Mouse (Mus musculus): Measurements from ENCODE around the gene Ntn1.

The Ntn1 gene

DNA sequence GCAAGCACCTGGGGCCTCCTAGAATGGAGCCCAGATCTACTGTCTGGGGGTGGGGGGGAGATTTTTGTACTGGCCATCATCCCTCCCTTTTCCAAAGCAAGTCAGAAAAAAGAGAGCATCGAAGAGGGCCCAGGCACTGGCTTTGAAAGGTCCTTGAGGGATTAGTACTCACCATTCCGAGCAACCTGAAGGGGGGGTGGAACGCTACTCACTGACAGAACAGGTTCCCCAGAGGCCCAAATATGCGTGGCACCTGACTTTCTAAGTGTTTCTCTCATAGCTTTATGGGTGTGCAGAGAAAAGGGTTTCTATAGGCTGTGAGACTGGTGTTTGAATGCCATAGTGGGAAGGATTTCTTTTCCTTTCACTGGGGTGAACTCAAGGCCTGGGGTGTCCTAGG lies 142.1 kb downstream of the Ntn1 start:
- DNase-seq = no peak

DNA sequence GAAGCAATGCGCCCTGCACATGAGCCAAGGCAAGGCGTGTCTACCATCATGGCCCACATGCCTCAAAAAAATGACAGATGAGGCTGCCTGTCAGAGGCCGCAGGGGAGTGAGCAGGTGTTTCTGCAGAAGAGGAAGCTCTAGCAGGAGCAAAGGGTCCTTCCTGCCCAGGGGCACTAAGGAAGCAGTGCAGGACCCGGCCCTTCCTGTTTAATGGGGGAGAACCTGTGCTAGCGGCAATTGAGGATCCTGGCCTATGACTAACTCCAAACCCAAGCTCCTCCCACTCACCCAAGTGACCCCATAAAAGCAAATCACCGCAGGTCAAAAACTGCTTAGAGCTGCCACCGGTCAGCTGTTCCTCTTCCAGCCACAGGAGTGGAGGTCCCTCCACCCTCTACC lies 147.1 kb downstream of the Ntn1 start:
- DNase-seq = no peak

DNA sequence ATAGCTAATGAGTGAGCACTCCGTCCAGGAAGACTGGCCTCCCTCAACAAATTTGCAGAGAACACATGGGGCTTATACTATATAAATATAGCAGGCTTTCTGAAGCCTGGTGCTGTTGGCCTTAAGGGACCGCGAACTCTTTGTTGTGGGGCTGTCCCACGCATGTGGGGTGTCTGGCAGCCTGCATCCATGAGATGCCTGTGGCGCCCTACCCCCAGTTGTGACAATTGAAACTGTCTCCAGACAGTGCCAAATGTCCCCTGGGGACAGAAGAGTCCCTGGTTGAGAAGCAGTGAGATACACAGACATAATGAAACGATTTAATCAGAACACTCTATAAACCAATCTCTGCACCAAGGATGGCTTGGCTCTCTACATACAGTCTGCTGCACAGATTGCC lies 150.5 kb downstream of the Ntn1 start:
- DNase-seq = no peak

DNA sequence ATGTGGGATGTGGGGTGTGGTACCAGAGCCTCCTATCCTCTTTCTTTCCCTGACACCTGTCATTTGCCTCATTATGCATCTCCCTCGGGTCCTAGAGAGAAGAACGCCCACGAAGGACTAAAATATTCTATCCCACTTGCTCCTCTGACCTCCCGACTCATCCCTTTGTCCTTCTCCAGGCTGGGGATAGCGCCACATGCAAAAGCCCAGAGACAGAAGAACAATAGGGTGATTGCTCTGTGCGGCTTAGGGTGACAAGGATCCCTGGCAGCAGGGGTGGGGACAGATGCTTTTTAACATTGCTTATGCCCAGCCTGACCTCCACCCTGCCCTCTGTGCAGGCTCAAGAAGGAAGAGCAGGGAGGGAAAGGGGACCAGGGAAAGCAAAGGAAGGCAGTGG lies 152.7 kb downstream of the Ntn1 start:
- DNase-seq = no peak

DNA sequence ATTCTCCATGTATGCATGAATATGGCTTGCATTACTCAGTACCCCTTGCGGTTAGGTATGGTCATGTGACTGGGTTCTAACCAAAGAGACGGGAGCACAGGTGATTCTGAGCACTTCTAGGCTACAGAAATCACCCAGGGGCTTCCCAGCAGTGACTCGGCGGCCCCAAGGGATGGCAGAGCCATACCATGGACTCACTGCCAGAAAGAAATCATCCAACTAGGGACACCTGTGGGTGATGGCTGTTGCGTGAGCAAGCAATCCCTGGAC lies 155.7 kb downstream of the Ntn1 start:
- DNase-seq = no peak

DNA sequence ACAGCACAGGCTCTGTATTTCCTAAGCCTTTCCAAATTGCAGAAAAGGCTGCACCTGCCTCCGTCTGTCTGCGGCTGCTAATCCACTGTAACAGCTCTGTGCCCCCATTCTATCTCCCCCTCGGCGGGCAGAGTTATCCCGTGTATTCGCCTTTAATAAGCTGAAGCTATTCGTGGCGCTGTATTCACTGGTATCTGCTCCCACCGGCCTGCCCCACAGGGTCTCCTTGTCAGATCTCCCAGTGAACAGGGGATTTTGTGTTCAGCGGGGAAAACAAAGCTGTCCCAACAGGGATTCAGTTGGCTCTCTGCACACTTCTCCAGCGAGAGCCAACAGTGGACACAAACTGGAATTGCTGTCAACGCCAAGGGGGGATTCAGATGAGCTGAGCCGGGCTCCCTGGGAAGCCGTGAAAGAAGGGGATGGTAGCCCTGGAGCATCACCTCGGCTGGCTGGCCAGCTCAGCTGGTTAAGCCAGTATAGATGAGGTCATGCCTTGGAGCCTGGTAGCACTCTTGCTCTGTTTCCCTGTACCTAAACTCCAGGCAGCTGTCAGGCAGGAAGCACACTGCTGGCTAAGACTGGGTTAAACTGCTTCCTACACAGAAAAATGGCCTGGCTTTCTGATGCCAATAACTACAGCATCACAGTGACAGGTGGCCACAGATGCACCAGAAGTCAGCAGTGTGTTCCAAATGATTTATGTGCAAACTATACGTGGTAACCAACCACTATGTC lies 156.2 kb downstream of the Ntn1 start:
- DNase-seq = no peak

DNA sequence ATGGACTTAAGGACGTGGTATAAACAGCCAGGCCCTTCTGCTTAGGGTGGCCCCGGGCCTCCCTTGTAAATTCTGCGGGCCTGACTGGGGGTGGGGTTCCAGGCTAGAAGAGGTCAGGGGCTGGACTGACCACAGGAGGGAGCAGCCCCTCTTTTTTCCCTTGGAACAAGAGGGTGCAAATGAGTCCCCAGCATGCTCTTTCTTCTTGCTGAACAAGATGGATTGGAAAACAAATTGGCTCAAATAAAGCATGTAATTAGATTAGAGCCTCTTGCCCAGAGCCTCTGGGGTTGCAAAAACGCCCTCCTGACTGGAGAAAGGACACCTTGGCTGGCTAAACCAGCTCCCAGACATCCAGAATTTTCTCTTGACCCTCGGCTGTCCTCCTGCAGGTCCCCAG lies 160.9 kb downstream of the Ntn1 start:
- no peak for DNase-seq

DNA sequence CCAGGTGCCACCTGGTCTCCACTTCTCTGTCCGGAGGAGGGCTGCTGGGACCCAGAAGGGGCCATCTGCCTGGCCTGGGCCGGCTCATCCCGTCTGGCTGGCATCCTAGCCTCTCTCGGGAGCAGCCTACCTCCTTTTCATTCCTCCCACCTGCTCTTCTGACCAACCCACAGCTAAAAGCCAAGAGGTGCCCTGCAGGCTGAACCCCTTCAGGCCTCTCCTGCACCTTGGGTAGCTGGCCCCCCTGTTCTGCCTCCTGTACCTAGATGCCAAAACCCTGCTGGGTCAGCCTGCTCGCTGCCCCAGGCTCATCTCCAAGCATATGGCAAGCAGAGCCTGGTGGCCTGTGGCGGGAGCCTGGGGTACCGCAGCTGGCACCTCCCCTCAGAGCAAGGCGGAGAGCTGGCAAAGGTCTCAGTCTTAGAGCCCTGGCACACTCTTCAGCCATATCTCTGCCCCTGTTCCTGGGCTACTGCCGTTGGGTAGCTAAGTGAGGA lies 167.1 kb downstream of the Ntn1 start:
- peak; percentile 95 for DNase-seq

DNA sequence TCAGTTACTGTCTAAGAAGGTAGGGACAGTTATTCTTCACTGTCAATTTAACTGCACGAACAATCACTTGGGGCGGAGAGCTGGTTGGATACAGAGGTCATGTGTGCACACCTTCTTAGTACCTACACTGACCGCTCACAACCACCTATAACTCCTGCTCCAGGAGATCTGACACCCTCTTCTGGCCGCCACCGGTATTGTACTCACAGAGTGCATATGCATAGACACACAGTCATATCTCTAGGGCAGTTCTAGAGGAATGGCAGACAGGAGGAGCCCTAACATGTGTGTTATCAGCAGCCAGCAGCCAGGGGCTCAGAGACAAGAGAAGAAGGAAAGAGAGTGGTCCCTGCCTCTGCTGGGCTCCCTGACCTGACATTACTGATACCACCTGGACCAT lies 169.1 kb downstream of the Ntn1 start:
- DNase-seq = no peak

DNA sequence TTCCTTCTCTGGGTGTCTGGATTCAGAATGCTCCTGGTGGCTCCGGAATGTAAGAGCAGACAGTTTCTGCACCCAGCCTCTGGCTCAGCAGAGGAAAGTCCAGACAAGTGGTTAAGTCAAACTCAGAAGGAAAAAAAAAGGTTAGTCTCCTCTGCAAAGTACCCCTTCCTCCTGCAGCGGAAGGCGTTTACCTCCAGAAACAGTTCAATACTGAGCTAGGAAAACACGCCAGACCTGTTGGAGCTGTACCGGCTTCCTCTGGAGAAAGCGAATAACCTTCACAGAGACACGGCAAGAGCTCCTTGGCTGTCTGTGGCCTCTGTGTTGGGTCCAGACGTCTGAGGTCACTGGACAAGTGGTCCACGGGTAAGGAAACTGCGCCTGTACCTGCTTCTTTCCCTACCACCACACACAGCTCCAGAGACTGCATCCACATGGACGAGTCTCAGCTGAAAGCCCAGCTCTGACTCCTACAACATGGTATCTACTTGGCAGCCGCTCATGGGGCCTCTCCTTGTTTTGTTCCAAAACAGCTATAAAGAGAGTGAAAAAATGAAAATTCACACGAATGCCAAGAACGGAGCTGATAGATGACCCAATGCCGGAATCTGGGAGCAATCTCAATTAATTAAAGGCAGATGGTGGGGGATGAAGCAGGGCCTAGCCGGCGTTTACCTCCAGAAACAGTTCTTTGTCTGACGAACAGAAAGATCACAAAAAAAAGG lies 171.5 kb downstream of the Ntn1 start:
- no peak for DNase-seq

DNA sequence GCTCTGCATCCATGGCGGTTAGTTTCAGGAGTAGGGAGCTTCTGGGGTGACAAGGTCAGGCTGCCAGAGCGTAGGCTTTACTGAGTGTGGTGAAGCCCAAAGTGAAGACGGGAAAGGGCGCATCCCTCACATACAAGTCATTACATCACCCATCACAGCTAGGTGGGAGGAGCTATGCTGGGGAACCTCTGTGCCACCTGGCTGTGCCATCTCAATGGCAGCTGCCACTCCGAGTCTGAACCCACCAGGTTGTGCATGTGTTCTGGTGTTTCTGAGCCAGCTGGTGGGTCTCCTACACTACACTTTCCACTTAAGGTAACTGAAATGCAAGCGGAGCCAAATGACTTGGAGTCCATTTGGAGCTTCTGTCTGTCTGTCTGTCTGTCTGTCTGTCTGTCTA lies 172.8 kb downstream of the Ntn1 start:
- no peak for DNase-seq

DNA sequence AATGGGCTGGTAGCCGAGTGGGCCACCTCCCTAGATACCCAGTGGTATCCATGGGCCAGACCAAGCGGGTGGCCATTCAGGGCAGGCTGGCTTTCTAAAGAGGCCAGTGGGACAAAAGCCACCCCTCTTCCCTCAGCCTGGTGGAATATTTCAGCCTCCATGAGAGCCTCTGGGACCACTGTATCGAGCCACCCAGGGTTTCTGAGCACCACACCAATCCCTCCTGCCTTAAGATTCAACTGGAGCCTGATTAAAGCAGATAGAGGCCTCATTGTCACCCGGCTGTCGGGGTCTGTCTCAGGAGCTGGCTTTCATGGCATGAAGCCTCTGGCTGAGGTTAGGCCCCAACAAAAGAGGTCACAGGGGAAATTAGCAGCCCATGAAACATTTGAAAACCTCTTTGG lies 174.0 kb downstream of the Ntn1 start:
- DNase-seq = no peak

DNA sequence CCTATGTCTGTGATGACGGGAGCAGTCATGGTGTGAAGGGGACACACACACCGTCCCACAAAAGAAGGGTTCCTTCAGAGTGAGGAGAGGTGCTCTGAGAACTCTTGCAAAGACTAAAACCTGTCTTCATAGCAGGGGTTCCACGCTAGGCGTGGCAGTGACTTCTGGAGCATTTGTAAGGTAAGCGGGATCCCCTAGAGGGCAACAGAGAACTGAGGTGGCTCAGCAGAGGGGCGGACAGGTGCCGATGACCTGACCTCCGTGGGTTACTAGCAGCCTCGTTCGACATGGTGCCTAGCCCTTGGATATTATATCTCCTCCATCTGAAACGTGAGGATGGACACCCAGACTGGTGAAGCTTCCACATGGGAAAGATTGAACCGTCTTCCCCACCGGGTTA lies 177.5 kb downstream of the Ntn1 start:
- DNase-seq = no peak

DNA sequence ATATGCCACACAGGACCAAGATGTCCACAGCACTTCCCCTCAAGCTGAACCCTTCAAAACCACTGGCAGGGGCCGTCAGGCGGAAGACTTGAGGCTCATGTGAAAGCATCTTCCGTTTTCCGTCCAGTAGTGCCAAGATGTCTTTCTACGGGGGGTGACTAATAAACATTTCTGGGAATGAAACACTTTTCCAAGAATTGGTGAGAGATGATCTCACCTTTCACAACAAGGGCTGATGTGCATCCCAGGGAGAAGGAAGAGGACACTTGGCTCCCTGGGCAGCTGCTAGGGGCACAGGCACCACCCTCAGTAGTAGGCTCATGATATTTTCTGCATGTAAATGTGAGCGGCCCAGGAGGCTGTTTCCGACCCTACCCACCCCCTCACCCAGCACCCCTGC lies 178.4 kb downstream of the Ntn1 start:
- no peak for DNase-seq

DNA sequence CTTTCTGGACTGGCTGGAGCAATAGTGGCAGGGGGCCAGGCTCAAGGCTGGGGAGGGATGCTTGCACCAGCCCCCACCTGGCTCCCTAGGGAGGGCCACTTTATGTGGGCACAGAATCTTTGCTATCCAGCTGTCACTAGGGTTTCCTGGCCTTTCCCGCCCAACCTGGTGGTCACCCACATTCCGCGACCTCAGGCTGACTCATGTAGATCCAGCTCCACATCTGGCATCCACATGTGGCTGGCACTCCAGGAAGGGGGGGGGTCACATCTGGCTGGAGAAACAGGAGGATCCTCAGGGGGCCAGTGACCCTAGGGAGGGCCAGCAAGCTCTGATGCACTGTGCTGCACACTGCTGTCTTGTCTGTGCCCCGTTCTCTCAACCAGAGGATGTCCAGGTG lies 179.9 kb downstream of the Ntn1 start:
- no peak for DNase-seq

DNA sequence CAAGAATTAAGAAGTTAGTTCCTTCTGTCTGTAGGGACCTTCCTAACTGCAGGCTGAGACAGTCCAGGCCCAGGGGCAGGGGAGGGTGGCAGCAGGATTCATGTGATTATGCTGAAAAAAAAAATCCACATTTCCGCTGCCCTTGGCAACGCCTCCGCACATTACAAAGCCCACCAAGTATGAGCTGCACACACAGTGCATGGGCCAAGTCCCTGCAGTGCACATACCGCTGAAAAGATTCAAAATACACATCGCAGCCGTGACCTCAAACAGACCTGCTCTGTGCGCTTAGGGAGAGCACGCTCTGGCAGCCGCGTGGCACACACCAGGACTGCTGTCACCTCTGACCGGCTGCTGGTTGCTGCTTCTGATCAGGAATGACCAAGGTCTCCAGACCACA lies 184.6 kb downstream of the Ntn1 start:
- DNase-seq = no peak

DNA sequence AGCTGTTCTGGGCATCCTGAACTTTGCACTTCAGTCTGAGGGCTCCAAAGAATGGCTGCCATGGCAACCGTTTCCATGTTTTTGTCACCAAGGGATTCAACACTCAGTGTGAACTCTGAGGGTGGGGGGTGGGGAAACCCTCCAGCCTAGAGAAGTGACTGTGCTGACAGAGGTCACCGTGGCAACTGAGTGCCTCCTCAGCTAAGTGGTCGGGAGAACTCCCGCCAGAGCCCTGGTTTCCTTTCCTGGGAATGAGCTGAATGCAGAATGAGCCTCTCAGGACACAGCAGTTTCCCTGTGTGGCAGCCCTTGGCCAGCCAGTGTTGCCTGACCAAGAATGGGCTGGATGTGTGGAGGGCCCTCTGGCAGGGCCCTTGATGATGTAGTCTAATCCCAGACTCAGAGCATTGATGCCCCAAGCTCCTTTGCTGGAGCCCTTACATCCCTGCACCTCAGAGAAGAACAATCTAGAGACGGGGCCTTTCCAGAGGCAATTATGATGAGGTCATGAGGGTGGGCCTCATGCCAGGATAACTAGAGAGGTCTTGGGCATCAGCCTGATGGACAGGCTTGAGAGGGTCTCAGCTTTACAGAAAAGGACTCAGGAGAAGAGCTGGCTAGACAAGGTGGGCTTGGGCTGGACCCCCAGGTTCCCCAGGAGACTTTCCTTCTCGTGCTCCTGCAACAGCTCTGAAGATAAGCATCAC lies 185.3 kb downstream of the Ntn1 start:
- no peak for DNase-seq

DNA sequence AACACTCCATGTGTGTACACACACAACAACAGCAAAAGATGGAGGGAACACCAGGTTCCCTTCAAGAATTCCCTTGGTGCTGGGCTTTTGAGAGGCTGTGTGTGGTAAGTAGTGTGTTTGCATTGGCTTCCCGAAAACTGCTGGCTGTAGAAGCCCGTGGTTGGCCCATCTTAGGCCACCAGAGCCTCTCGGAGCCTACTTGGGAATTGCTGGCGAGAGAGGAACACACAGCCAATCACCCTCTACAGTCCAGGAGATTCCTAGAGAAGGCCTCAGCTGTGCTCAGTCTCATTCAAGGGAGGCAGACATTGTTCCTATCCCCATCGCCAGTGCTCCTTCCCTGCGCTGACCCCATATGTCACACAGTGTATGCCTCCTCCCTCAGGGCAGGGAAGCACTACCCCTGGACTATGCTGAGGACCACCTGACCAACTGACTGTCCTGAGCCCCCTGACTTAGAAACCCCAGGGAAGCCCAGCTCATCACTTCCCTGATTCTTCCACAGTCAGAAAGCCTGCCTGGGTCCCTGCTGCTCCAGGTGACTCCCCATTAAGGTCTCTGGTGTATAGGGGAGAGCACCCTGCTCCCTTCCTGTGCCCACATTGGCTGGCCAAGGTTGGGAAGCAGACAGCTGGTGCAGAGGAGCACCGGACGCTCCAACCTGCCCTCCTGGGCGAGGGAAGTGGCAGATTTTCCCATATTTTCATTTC lies 186.0 kb downstream of the Ntn1 start:
- DNase-seq = no peak

DNA sequence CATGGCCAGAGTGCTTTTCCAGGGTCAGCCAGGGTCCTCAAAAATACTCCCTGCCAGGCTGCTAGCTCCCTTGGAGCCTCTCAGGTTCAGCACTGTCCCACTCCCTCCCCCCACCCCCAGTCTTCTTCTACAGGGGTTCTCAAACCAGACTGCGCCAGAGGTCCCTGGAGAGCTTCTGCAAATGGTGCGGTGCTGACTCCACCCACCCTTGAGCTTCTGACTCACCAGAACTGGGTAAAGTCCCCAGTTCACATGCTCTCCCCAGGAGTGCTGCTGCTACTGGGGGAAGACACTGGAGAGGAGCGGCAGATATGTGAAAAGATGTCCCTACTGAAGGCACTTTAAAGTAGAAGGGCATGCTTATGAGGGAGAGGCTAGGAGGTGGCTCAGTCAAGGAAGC lies 186.7 kb downstream of the Ntn1 start:
- no peak for DNase-seq

DNA sequence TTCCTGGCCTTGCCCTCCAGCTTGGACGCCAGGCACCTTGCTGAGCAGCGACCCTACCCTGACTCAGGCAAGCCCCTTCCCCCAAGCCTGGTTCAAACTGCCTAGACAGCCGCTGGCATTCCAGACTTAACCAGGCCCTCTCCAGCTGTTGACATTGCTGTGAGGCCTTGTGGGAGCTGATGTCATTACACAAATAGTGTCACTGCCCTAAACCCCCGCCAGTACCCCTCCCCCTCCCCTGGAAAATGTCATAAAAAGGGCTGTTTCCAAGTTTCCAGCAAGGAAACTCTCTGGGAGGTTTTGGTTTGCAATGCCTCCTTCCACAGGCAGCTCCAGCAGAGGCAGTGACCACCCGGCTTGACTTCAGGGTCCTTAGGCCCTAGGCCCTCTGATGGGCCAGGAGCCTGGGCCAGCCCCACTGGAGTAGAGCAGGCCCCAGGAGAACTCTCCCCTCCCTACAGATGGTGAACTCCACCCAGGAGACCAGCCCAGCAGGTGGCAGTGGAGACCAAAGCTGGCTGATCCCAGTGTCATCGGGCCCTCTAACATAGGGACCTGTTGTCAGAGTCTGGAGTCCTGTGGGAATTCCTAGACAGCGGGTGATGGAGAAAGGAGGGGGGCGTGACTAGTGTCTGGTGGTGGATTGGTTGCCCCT lies 188.6 kb downstream of the Ntn1 start:
- DNase-seq = no peak

DNA sequence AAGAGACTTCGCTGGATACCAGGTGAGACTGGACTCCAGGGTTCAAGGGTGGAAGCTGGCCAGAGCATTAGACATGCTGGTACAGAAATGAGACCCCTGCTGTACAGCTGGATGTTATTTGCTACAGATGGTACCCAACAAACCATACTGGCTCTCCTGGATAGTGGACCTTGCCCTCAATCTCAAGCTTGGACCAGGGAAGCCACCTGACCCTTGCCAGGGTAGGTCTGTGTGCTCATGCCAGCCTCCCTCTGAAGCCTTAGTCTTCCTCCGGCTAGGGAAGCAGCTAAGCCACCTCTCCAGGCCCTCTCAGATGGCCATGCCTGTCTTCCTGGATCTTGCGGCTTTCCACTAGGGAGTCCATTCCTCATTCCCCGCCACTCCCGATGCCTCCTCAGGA lies 189.9 kb downstream of the Ntn1 start:
- DNase-seq = no peak

DNA sequence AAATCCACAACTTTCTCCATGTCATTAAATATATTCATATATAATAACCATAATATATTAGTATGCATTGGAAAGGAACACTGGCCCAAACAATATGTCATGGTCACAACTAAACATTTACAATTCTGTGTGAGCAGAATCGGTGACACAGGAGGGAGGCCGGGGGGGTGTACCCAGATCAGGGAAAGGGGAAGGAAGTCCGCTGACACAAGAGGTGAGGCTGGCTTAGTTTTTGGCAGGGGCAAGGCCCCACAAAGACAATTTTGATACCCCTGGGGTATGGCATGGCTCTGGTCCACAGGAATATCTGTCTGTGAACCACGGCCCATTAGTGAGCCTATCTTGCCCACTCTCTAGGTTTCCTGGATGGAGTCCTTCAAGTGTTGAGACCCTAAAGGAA lies 191.1 kb downstream of the Ntn1 start:
- DNase-seq = no peak

DNA sequence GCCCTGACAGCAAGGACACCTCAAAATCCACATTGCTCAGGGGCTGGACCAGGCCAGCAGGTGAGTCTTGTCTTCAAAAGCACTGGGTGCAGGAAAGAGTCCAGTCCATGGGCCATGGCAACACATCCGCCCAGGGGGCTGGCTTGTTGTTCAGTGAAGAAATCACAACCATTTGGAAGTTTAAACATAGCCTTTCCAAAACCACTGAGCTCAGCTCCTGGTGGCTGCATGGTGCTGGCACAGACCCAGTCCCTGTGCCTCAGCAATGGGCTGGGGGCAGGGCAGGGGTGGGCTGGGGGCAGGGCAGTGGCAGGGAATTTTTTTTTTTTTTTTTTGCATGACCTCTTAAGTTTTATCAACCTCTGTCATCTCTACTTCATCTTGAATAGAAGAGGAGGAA lies 192.0 kb downstream of the Ntn1 start:
- DNase-seq = no peak
